Mouse (Mus musculus): ENCODE data around the gene C9orf72.

DNA sequence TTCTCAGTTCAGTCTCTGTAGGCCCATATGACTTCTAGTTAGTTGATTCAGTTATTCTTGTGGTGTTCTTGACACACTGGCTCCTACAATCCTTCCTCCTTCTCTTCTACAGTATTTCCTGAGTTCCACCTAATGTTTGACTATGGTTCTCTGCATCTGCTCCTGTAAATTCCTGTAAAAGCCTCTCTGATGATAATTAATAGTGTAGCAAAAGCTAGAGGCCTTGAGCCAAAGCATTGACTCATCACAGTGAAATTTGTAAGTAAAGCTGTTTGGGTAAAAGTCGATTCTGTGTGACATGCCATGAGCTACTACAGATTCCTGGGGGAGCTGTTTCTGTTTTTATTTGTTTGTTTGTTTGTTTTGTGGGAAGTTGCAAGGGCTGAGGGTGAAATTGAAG is 18.0 kb upstream of the C9orf72 start:
- TF ChIP-seq POLR2A (IDR thresholded peaks at IDR 0.05; ENCODE audit: control insufficient read depth, low read depth, low read length) = no peak
- TF ChIP-seq CTCF (IDR thresholded peaks at IDR 0.05; ENCODE audit: control insufficient read depth, insufficient read depth, insufficient replicate concordance, low read depth, low read length) = no peak

All from testis, adult 2 months (tissue).